Comparison of ENCODE assay signal across 10 mouse cellular contexts in genomic region chr1:184065589-184066361, GRCm38 (mm10). TPM values are rescaled to one million over a fixed set of nuclear protein-coding genes. Genes with fewer than 3 reads are reported as not detected.
DNase-seq lines count a peak whose midpoint lies in the region; ATAC-seq and TF ChIP-seq lines count a peak whose summit lies in the region.
"Had no signal": no experiment of that assay in that cellular context is flagged by ENCODE, and none has a peak within 500 bp of the region (broad histone marks: within the 10 kb centered on the region; RNA-seq: fewer than 3 reads in every experiment).

No protein-coding gene starts in this region.

- H3K27ac ChIP-seq in brown adipose tissue, adult 24 weeks (replicated peaks; ENCODE audit: low read depth, low read length): peak overlapping the region; percentile 47; the same call in 1 of the 2 replicates
- H3K27ac ChIP-seq in hindbrain, embryonic 12.5 days: peak overlapping the region; percentile 71; the same call in 1 of the 2 replicates

- TF ChIP-seq POLR2A in myocyte (IDR thresholded peaks at IDR 0.05; ENCODE audit: insufficient read length, low read depth): no peak

- H3K4me2 ChIP-seq in hindbrain, embryonic 12.5 days (replicated peaks): 0 out of 2 replicates have a peak overlapping the region, but pooled peaks have one; percentile 15
- H3K4me2 ChIP-seq in myocyte (ENCODE audit: low read depth): peak overlapping the region; percentile 30

- WGBS in hindbrain, embryonic 12.5 days: 61% methylated on average over 13 of the region's 13 CpGs

- H3K27me3 ChIP-seq in hindbrain, embryonic 12.5 days: no peaks in the 10 kb centered on the region
- no peaks in the 10 kb centered on the region for H3K27me3 ChIP-seq in myocyte (ENCODE audit: control insufficient read depth, insufficient read depth, insufficient read length)

- H3K9ac ChIP-seq in hindbrain, embryonic 12.5 days: no peak overlapping the region

- H3K4me1 ChIP-seq in brown adipose tissue, adult 24 weeks (ENCODE audit: control insufficient read depth, insufficient read depth, insufficient read length, low read length): peaks cover 13% of the 10 kb centered on the region
- H3K4me1 ChIP-seq in hindbrain, embryonic 12.5 days: peaks cover 17% of the 10 kb centered on the region; the same call in 1 of the 2 replicates

- no peaks in the 10 kb centered on the region for H3K9me3 ChIP-seq in hindbrain, embryonic 12.5 days (replicated peaks)

- peaks cover 53% of the 10 kb centered on the region for H3K79me2 ChIP-seq in myocyte (ENCODE audit: control insufficient read depth, insufficient read depth)

- H3K4me3 ChIP-seq in brown adipose tissue, adult 24 weeks (ENCODE audit: insufficient read depth, low read depth, low read length): no peak overlapping the region
- H3K4me3 ChIP-seq in hindbrain, embryonic 12.5 days: no peak overlapping the region
- no peak overlapping the region for H3K4me3 ChIP-seq in myocyte

- peak; percentile 34 to 60 for DNase-seq in left cerebral cortex, adult 9 months (ENCODE audit: low spot score in 2 of 2)
- no peak for DNase-seq in left cerebral cortex, adult 18-20 months (ENCODE audit: low spot score in 2 of 2)
- no peak for DNase-seq in cerebellum, adult 8-10 months
- no peak for DNase-seq in gastrocnemius, postnatal 25 days
- no peak for DNase-seq in frontal cortex, postnatal 14 days (ENCODE audit: low spot score in 2 of 2)
- DNase-seq: cerebellum, postnatal 25 days; heart, postnatal 14 days had no signal

- ATAC-seq in hindbrain, embryonic 12.5 days (ENCODE audit: low FRiP score): peak; percentile 89

- H3K36me3 ChIP-seq in hindbrain, embryonic 12.5 days: peaks cover 16% of the 10 kb centered on the region
- peaks cover 18% of the 10 kb centered on the region for H3K36me3 ChIP-seq in myocyte (ENCODE audit: control insufficient read depth, insufficient read depth)

- no peak overlapping the region for H3ac ChIP-seq in myocyte (ENCODE audit: control insufficient read depth, insufficient read length)

TF ChIP-seq in myocyte, 11 proteins besides CTCF, POLR2A, EP300 and RAD21:
- TF ChIP-seq E2F4 (IDR thresholded peaks at IDR 0.05; ENCODE audit: insufficient read depth) (no peak), TCF12 (IDR thresholded peaks at IDR 0.05; ENCODE audit: insufficient read depth, poor library complexity, severe bottlenecking) (no peak), MYOG (IDR thresholded peaks at IDR 0.05; ENCODE audit: control insufficient read depth in 1 of 3, insufficient read depth in 1 of 3, insufficient read length in 2 of 3, low read depth in 2 of 3) (peak in 1 of 3 experiments; percentile 10), TCF3 (IDR thresholded peaks at IDR 0.05; ENCODE audit: insufficient read length, low read depth) (no peak), MYOD1 (IDR thresholded peaks at IDR 0.05; ENCODE audit: control insufficient read depth in 1 of 3, insufficient read length in 2 of 3, low read depth in 2 of 3) (peak in 2 of 3 experiments; percentile 44 to 60), MAX (IDR thresholded peaks at IDR 0.05; ENCODE audit: low read depth) (no peak), SRF (IDR thresholded peaks at IDR 0.05; ENCODE audit: control insufficient read depth, insufficient read length, low read depth) (no peak), REST (IDR thresholded peaks at IDR 0.05; ENCODE audit: insufficient read depth, insufficient read length) (no peak), CEBPB (IDR thresholded peaks at IDR 0.05; ENCODE audit: insufficient read depth, poor library complexity, severe bottlenecking) (no peak), POLR2AphosphoS2 (IDR thresholded peaks at IDR 0.05; ENCODE audit: insufficient read length, low read depth) (no peak), USF1 (IDR thresholded peaks at IDR 0.05; ENCODE audit: low read depth) (no peak)

RNA-seq across cellular contexts. Expression of gene 1700056E22Rik, which starts 31.7 kb away (rescaled TPM):
- total RNA-seq in left cerebral cortex, adult 18-20 months (2021): under 1 TPM in 1 of 2 experiments, not detected in 1; 0.47 TPM
- polyA plus RNA-seq in brown adipose tissue, adult 24 weeks (2012; ENCODE audit: insufficient read depth, insufficient read length, missing spikeins): 3.9 and 4.6 TPM in 2 replicates
- 1.7 and 1.9 TPM in 2 replicates for polyA plus RNA-seq in hindbrain, embryonic 12.5 days (2016; fragmentation: Nextera tagmentation; extraction: Ambion mirVana)
- polyA plus RNA-seq in myocyte (2012; fragmentation: generic; extraction: Trizol): 3.2 TPM
- 1 to 10 TPM in 1 of 2 experiments, under 1 TPM in 1; 0.96 to 1.3 TPM for total RNA-seq in gastrocnemius, postnatal 25 days (2021)

RNA-seq across cellular contexts. Expression of gene Dusp10, which starts 52.7 kb away (rescaled TPM):
- total RNA-seq in left cerebral cortex, adult 18-20 months (2021): 1 to 10 TPM; 5.9 to 6.8 TPM
- 26.4 and 30.0 TPM in 2 replicates for polyA plus RNA-seq in brown adipose tissue, adult 24 weeks (2012; ENCODE audit: insufficient read depth, insufficient read length, missing spikeins)
- polyA plus RNA-seq in hindbrain, embryonic 12.5 days (2016; fragmentation: Nextera tagmentation; extraction: Ambion mirVana): 7.5 and 8.0 TPM in 2 replicates
- polyA plus RNA-seq in myocyte (2012; fragmentation: generic; extraction: Trizol): 14.6 TPM
- 10 to 100 TPM; 20.2 to 32.6 TPM for total RNA-seq in gastrocnemius, postnatal 25 days (2021)

Comparison
In these comparisons a context has a peak if more than half of its experiments do, and no peak if none do; other contexts are left out.
1. DNase-seq: peak in left cerebral cortex, adult 9 months (2 of 2); none in left cerebral cortex, adult 18-20 months (0 of 2), cerebellum, adult 8-10 months (single experiment), gastrocnemius, postnatal 25 days (single experiment) and frontal cortex, postnatal 14 days (0 of 2).